Mouse (Mus musculus): Measurements from ENCODE around the gene Gdpd3.

Gene Gdpd3

DNA sequence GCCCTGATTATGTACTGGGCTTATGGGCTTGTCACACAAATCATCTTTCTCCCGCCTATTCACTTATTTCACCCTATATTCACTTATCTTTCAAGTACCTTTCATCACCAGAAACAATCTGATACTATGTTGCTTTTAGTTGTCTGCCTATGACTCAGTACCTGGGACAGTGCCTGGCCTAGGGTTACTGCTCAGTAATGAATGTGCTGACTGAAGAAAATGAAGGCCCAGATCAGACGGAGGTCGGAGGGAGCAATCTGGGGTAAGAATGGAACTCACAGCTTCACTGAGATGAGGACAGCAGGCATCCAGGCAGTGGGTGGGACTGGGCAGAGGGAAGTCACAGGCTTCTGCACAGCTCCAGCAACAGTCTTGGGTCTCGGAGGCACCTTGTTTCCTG is 41.3 kb downstream of the Gdpd3 start:
- DNase-seq (ENCODE audit: low spot score), result no peak

DNA sequence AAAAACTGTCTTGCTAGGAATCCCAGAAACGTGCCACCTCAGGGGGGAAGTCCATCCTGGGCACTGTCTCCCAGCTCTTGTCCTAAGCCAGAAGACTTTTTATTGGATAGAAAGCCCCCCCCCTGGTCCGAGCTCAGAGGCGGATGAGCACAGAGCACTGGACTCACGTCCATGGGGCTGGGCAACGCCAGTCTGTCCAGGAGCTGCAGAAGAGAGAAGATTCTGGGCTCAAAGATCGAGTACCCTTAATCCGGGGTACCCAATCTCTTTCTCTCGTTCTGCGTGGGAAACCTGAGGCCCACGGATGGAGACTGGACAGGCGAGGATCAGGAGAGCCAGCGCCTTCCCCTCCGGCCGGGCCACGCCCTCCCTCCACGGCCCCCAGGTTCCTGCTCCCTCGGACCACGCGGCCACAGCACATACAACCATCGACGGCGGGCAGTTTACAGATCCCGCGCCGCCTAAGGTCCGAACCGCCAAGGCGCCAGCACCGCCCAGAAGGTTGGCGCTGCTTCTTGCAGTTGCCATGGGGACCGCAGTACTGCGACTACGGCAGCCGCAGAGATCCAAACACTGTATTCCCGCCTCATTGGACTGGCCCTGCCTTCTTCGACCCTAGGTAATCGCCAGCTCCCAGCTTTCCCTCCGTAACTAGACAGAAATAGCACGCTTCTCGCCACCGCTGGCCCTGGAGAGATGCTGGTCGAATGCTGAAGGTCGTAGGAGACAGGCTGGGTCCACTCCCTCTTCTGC is 42.7 kb downstream of the Gdpd3 start:
- DNase-seq (ENCODE audit: low spot score), result peak; percentile 90

DNA sequence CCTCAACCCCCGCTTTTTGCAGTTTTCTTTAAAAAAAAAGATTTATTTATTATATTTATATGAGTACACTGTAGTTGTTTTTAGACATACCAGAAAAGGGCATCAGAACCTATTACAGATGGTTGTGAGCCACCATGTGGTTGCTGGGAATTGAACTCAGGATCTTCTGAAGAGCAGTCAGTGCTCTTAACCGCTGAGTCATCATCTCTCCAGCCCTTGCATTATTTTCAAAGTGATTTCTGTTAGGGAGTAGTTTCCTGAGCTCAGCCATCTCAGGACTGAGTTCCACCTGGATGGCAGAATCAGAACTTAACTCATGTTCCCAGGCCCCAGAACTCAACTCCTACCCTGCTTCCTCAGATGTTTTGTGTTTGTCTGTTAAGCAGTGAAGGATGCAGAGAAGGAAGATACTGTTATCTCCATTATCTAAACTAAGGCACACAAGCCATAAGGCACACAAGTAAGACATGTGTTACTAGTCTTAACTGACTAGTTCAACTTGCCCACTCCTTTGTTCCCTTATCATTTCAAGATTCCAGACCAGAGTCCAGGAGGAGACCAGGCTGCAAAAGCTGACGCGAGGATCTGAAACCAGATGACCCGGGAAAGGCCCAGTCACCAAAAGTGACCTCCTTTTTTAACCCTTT is 43.7 kb downstream of the Gdpd3 start:
- no peak for DNase-seq (ENCODE audit: low spot score)

DNA sequence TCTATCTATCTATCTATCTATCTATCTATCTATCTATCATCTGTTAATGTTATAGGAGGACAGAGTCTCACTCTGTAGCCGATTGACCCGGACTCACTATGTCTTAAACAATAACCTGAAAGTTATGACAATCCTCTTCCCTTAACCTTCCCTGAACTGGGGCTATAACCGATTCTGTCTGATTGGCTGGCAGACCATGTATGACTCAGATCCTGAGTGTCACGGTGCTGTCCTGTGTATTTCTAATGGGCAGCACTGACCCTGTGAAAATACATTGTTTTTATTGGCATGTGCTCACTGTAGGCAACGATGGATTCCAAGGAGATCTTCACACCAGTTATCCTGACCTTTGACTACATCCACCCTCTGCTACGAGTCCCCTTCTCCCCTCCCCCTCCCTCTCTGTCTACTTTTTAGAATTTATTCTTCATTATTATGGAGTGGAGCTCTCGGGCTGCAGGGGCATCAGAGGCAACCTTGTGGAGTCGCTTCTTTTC is 49.6 kb downstream of the Gdpd3 start:
- no peak for DNase-seq (ENCODE audit: low spot score)

DNA sequence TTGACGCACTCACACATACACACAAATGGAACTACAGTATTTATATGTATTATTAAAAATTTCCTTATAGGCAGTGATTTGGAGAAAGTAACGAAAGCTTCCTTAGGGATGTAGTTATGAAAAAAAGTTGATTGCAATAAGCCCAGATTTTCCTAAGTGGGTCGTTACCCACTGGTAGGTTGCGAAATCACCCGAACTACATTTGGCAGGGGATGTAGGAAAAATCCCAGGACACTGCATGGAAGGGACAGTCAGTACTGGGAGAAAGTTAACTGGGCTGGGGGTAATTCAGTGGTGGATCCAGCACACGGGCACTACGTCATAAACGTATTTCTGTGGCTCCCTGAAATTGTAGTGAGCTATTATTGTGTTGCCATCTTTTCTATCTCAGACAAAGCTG is 50.4 kb downstream of the Gdpd3 start:
- no peak for DNase-seq (ENCODE audit: low spot score)

DNA sequence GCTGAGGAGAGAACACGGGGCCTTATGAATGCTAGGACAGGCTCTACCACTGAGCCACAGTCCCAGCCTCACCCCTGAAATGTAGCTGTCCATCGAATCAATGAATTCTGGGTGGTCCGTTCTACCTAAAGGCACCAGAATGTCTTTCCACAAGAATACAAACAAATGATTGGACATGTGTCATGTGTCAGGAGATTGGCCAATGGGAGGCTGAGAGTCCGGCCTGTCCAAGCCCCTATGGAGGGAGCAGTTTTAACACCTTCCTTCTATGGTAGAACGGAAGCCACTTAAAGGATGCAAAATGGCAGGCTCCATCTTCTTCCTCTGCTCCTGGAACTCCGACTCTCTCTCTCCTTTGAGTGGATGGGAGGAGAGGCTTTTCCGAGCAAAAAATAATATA is 51.5 kb downstream of the Gdpd3 start:
- DNase-seq (ENCODE audit: low spot score), result no peak

DNA sequence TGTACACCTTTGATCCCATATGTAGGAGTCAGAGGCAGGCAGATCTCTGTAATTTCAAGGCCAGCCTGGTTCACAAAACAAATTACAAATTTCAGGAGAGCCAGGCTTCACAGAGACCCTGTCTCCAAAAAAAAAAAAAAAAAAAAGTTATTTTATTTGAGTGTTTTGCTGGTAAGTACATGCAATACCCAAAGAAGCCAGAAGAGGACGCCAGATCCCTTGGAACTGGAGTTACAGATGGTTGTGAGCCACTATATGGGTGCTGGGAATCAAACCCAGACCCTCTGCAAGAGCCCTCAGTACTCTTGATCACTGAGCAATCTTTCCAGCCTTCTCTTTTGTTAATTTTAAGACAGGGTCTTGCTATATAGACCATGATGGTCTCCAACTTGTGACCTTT is 52.7 kb downstream of the Gdpd3 start:
- no peak for DNase-seq (ENCODE audit: low spot score)

DNA sequence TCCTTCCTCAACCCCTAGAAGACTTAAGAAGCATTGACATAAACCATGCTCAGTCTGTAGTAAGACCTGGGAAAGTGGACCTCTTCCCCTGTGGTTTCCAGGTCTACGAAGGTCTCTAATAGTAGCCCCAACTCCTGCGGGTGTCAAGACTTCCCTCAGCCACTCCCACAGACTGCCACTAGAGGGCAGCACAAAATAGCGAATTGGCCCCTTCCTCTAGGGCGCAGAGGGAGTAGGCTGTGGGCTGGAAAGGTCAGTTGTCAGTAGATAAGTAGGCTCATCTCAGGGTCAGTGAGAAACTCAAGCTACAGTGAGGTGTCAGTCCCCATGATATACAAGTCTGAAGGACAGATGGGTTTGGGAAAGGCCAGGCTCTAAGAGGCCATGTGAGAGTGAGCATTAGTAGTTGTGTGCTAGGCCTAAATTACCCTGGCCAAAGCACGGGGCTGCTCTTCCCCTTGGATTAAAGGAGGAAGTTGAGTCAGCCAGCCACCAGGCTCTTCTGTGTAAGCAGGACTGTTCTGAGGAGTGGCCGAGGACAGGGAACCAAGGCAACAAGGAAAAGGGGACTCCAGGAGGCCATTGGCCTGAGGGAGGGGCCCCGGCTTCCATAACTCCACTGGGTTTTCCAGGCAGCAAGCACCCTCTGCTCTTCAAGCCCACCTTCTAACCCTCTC is 55.8 kb downstream of the Gdpd3 start:
- peak; percentile 79 for DNase-seq (ENCODE audit: low spot score)

DNA sequence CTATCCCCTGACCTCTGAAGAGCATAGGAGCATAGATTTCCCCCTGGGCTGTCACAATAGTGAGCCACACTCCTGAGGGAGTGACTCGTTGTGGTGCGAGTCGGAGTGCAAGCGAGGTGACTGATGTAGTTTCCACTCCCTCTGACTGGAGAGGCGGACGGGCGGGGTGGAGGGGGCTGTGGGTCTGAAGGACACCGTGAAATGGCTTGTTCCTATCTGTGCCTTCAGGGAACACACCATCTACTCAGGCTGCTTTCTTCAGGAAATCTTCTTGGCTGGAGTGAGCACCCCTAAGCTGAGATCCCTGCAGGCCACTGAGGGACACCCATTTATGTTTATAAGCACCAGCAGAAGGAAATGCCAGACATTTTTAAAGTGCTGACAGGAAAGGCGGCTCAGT is 56.6 kb downstream of the Gdpd3 start:
- DNase-seq (ENCODE audit: low spot score), result no peak

DNA sequence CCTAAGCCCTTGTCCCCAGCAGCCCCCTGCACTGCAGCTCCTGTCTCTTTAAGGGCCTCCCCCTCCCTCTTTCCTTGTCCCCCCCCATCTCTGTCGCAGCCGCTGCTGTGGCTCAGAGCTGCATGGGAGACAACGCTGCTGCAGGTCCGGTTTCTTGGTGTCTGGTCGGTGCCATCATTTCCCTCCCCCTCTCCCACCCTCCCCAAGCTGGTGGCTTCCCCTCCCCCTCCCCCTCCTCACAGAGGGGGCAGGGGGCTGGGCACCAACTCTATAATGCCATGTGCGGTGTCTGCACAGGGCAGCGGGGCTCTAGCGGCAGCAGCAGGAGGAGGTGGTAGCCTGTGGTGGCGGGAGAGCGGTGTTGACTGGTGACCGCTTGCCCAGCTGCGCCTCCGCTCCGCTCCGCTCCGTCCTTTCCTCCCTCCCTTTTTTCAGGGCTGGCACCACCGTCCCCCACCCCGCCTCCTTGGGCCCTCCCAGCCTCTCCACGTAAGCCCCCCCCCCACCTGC is 57.1 kb downstream of the Gdpd3 start:
- no peak for DNase-seq (ENCODE audit: low spot score)

DNA sequence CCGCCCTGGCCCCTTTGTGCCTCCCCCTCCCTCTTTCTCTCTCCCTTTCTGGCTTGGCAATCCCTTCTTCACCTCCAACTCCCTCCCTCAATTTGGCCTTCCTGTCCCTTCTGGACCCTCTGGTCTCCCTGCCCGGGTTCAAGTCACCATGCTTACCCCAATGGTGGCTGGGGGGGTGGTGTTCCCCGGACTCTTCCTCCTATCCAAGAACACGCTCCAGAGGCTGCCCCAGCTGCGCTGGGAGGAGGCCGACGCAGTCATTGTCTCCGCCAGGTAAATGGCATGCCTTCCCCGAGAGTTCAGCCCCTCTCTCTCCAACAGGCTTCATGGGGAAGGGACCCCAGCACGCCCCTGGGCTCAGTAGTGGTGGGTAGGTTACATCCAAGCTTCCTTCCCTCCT is 57.8 kb downstream of the Gdpd3 start:
- no peak for DNase-seq (ENCODE audit: low spot score)
